Mouse (Mus musculus): ENCODE results near the gene Git2. TPM values are rescaled to one million over a fixed set of nuclear protein-coding genes. Genes with fewer than 3 reads are reported as not detected.

The Git2 gene
- polyA plus RNA-seq, 1 experiment from 2014 or later = 36.7 TPM

DNA sequence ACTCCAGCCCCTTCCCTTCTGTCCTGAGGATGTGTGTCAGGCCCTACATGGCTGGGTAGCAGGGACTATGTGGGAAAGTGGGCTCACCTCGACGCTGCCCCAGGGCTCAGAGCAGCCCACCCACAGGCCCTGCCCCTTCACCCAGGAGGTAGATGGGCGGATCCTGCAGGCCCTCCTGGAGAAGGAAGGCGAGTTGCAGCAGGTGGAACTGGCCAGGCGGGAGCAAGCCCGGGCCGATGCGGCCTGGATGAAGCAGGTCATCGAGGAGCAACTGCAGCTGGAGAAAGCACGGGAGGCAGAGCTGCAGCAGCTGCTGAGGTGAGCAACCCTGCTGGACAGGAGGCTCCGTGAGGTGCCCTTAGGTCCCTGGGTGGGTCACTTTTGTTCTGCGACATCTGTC is 58.0 kb downstream of the Git2 start:
- Histone ChIP-seq H3K4me2 (no peak overlapping the region), H3K4me1 (no peaks in the 10 kb centered on the region), H3K4me3 (replicated peaks) (no peak overlapping the region), H3K9me3 (no peaks in the 10 kb centered on the region), H3K9ac (no peak overlapping the region), H3K27ac (no peak overlapping the region), H3K36me3 (peaks cover 55% of the 10 kb centered on the region), H3K27me3 (replicated peaks) (no peaks in the 10 kb centered on the region)
- 78% methylated on average over 12 of the region's 12 CpGs for WGBS
- no peak for ATAC-seq (ENCODE audit: insufficient read depth, low FRiP score, low read depth)

DNA sequence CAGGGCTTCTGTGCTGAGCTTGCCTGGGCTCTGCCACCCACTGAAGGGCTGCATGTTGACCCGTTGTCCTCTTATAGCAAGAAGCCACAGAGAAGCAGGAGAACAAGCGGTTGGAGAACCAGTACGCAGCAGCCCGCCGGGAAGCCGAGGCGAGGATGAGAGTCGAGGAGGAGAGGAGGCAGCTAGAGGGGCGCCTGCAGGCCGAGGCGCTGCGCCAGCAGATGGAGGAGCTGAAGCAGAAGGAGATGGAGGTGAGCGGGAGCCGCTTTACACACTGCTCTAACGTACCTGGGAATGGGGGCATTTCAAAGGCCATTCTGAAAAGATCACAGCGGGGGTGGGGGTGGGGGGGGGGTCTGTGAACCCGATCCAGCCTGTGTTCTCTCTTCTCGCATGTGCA is 60.8 kb downstream of the Git2 start:
- no peak overlapping the region for H3K27ac ChIP-seq
- WGBS = 90% methylated on average over 18 of the region's 18 CpGs
- no peak overlapping the region for H3K4me2 ChIP-seq
- no peaks in the 10 kb centered on the region for H3K27me3 ChIP-seq (replicated peaks)
- no peaks in the 10 kb centered on the region for H3K9me3 ChIP-seq
- H3K36me3 ChIP-seq = peaks cover 40% of the 10 kb centered on the region
- no peak overlapping the region for H3K4me3 ChIP-seq (replicated peaks)
- no peak for ATAC-seq (ENCODE audit: insufficient read depth, low FRiP score, low read depth)
- H3K4me1 ChIP-seq = no peaks in the 10 kb centered on the region
- no peak overlapping the region for H3K9ac ChIP-seq

DNA sequence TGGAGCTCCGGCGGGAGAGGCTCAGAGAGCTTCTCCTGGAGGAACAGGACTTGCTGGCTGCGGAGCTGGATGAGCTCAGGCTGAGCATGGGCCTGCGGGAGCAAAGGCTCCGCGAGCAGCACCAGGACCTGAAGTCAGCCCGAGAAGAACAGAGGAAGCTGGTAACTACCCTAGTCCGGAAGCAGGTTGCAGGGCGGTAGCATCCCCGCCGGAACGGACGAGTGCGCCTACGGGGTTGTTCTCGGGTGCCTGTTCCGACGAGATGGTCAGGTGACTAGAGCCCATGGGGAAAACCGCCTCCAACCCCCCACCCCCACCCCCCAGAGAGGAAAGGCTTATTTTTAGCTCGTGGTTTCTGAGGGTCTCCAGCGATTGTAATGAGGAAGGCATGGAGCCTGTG is 66.0 kb downstream of the Git2 start:
- Histone ChIP-seq H3K27me3 (replicated peaks) (no peaks in the 10 kb centered on the region), H3K4me1 (peaks cover 7% of the 10 kb centered on the region), H3K27ac (no peak overlapping the region), H3K4me3 (replicated peaks) (no peak overlapping the region), H3K9me3 (no peaks in the 10 kb centered on the region), H3K4me2 (no peak overlapping the region), H3K9ac (no peak overlapping the region), H3K36me3 (peaks cover 16% of the 10 kb centered on the region)
- 91% methylated on average over 21 of the region's 21 CpGs for WGBS
- ATAC-seq (ENCODE audit: insufficient read depth, low FRiP score, low read depth) = no peak

DNA sequence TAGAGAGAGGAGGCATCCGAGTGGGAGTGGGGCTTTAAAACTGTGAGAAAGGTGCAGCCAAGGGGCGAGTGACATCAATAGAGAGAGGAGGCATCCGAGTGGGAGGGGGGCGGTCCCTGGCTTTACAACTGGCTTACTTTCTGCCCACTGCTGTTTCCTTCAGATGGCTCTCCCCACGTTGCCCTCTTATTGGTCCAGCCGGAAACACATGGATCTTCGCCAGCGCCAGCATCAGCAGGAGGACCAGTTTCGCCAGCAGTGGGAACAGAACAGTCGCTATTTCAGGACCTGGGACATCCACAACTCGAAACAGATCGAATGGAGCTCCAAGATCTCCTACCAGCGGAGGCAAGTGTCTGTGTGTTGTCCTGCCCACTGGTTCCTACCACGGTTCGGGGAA is 66.8 kb downstream of the Git2 start:
- WGBS = 54% methylated on average over 15 of the region's 15 CpGs
- Histone ChIP-seq H3K4me1 (peaks cover 7% of the 10 kb centered on the region), H3K4me2 (peak overlapping the region; percentile 86), H3K36me3 (peaks cover 11% of the 10 kb centered on the region), H3K27me3 (replicated peaks) (no peaks in the 10 kb centered on the region), H3K9ac (peak overlapping the region; percentile 88; the same call in 1 of the 2 replicates), H3K4me3 (replicated peaks) (peak overlapping the region; percentile 95), H3K27ac (no peak overlapping the region), H3K9me3 (no peaks in the 10 kb centered on the region)
- no peak for ATAC-seq (ENCODE audit: insufficient read depth, low FRiP score, low read depth)

DNA sequence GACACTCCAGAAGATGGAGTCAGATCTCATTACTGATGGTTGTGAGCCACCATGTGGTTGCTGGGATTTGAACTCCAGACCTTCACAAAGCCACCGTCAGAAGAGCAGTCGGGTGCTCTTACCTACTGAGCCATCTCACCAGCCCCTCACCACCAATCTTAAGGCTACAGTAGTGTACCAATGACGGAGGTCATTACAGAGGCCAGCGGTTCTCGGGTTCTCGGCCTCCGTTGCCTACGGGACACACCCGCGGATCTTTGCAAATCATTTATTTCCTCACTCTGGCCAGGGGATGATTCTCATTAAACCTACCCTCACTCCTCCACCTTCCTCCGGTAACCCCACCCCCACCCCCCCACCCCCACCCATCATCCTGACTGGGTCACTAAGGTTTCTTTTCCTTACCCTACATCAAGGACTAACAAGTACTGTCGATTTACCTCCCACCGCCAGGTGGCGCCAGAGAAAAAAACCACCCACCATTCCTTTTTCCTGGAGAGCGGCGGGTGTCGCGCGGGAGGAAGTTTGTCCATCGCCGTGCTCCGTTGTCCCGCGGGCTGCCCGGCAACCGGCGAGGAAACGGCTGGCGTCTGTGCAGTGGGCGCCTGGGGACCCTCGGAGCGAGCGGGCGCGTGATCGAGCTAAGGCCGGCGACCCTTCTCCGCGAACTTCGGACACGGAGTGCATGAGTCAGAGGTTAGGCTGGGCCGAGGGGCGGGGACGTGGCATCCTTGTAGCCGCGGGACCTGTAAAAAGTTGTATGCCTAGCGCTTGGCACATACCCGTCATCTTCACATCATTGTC is 67.8 kb downstream of the Git2 start, which contains the start of gene Tchp:
TSS of gene Tchp (plus strand) at position 496 of the 804 bp plus-strand sequence.
- H3K9me3 ChIP-seq = no peaks in the 10 kb centered on the region
- 3% methylated on average over 49 of the region's 49 CpGs for WGBS
- ATAC-seq (ENCODE audit: insufficient read depth, low FRiP score, low read depth) = peak; percentile 70; the same call in 1 of the 2 replicates
- H3K4me2 ChIP-seq = peak within 1 kb of the TSS; percentile 86
- no peak within 1 kb of the TSS for H3K27ac ChIP-seq
- peaks cover 7% of the 10 kb centered on the region for H3K4me1 ChIP-seq
- H3K4me3 ChIP-seq (replicated peaks) = peak within 1 kb of the TSS; percentile 95
- H3K36me3 ChIP-seq = peaks cover 5% of the 10 kb centered on the region; the same call in 1 of the 2 replicates
- no peaks in the 10 kb centered on the region for H3K27me3 ChIP-seq (replicated peaks)
- peak within 1 kb of the TSS; percentile 88 for H3K9ac ChIP-seq

DNA sequence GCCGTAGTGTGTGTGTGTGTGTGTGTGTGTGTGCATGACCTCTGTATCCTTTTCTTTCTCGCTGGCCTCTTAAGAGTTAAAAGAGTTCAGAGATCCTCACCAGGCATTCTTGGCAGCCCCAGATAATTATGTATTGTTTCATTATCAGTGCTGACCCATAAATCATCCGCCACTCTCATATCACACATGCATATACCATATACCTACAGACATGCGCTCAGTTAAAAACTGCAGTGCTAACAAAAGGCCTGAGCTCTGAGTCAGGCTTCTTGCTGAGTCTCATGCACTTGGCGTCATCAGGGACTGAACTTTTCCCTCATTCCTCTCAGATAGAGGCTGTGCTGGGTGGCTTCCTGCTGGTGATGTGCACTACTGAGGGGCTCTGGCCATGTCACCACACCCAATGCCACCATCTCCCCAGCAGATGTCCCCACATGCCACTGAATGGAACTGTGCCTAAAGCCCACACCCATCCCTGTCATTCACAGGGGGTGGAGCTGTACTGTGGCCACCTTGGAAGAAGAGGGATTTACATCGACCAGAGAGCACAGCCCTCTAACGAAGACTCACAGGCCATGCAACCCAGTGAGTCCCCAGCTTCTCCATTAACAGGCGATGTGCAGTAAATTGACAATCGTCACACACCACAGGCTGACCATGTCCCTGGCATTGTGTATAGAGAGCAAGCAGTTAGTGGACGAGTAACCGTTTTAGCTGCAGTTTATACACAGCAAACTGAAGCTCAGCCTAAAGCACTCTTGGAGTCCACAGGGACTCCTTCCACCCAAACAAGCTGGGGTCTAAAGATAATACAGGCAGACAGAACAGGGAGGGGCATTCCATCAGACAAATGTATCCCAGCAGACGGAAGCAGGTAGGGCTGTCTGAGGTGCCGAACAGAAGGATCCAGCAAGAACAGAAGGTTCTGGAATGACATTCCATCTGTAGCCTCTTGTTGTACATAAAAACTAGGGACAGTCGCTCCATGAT is 72.6 kb downstream of the Git2 start:
- peak; percentile 61 for ATAC-seq (ENCODE audit: insufficient read depth, low FRiP score, low read depth)
- Histone ChIP-seq H3K27ac (no peak overlapping the region), H3K27me3 (replicated peaks) (no peaks in the 10 kb centered on the region), H3K4me2 (no peak overlapping the region), H3K9me3 (no peaks in the 10 kb centered on the region), H3K9ac (no peak overlapping the region), H3K36me3 (no peaks in the 10 kb centered on the region), H3K4me3 (replicated peaks) (no peak overlapping the region), H3K4me1 (no peaks in the 10 kb centered on the region)
- WGBS = 53% methylated on average over 14 of the region's 14 CpGs

DNA sequence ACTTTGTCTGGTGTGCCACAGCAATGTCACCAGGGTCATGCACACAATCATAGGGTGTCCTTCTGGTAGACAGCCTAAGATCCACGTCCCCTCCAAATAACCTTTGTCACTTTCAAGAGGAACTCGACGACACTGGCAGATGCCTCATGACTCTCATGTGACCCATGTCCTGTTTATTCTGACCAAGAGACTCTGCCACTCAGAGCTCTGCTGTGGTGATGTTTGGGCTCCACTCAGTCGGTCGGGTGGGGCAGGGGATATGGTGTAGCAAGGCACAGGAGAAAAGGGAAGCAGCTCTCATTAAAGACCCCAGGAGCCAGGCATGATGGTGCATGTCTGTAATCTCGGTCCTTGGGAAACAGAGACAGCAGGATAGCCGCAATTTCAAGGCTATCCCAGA is 76.3 kb downstream of the Git2 start:
- ATAC-seq (ENCODE audit: insufficient read depth, low FRiP score, low read depth) = no peak
- WGBS = 54% methylated on average over 7 of the region's 7 CpGs
- H3K36me3 ChIP-seq = no peaks in the 10 kb centered on the region
- H3K4me3 ChIP-seq (replicated peaks) = no peak overlapping the region
- H3K27ac ChIP-seq = no peak overlapping the region
- H3K4me2 ChIP-seq = no peak overlapping the region
- H3K9me3 ChIP-seq = no peaks in the 10 kb centered on the region
- H3K9ac ChIP-seq = no peak overlapping the region
- H3K27me3 ChIP-seq (replicated peaks) = no peaks in the 10 kb centered on the region
- no peaks in the 10 kb centered on the region for H3K4me1 ChIP-seq

DNA sequence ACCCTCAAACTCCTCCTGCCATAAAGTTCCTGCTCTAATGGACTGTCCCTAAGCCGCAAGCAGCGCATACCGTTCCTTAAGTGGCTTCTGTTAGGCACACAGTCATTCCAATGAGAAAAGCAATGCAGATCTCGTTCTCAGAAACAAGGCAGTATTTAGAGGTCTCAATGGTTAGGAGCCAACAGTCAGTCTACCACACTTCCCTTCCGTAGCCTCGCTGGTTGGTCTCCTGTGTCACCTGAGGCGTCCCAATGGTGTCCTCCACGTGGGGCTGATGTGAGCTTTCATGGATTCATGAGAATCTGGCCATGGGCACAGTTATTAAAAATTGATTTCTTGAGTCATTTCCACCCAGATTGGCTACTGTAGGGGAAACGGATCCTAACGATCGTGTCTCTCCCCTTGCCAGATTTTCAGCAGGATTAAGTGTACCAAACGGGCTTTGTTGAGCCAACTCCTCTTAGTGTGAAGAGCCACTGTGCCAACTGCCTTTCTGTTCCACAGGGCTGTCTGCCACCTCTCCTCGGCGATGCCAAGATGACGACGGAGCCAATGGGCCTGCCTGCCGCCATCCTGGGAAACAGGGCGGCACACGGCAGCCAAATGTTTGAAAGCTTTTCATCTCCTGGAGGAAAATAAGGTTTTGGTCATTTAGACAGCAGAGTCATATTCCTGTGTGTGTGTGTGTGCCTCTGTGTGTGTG is 77.1 kb downstream of the Git2 start:
- no peak overlapping the region for H3K9ac ChIP-seq
- no peak for ATAC-seq (ENCODE audit: insufficient read depth, low FRiP score, low read depth)
- no peak overlapping the region for H3K4me3 ChIP-seq (replicated peaks)
- no peak overlapping the region for H3K4me2 ChIP-seq
- no peak overlapping the region for H3K27ac ChIP-seq
- H3K27me3 ChIP-seq (replicated peaks) = no peaks in the 10 kb centered on the region
- 82% methylated on average over 19 of the region's 19 CpGs for WGBS
- H3K9me3 ChIP-seq = no peaks in the 10 kb centered on the region
- H3K36me3 ChIP-seq = no peaks in the 10 kb centered on the region
- H3K4me1 ChIP-seq = no peaks in the 10 kb centered on the region

DNA sequence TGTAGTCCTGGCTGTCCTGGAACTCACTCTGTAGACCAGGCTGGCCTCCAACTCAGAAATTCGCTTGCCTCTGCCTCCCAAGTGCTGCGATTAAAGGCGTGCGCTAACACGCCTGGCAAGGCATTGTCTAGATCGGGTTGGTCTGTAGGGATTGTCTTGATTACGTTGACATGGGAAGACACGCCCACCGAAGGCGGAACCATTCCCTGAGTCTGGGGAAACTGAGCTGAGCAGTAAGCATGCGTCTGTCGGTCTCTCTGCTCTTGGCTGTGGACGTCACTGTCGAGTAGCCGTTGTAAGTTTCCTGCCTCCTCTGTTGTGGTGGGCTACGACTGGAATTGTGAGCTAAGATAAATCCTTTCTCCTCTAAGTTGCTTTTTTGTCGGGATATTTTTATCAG is 78.4 kb downstream of the Git2 start:
- WGBS = 80% methylated on average over 17 of the region's 17 CpGs
- Histone ChIP-seq H3K36me3 (no peaks in the 10 kb centered on the region), H3K4me3 (replicated peaks) (no peak overlapping the region), H3K4me2 (no peak overlapping the region), H3K9me3 (no peaks in the 10 kb centered on the region), H3K4me1 (no peaks in the 10 kb centered on the region), H3K27ac (no peak overlapping the region), H3K9ac (no peak overlapping the region), H3K27me3 (replicated peaks) (no peaks in the 10 kb centered on the region)
- ATAC-seq (ENCODE audit: insufficient read depth, low FRiP score, low read depth) = no peak

DNA sequence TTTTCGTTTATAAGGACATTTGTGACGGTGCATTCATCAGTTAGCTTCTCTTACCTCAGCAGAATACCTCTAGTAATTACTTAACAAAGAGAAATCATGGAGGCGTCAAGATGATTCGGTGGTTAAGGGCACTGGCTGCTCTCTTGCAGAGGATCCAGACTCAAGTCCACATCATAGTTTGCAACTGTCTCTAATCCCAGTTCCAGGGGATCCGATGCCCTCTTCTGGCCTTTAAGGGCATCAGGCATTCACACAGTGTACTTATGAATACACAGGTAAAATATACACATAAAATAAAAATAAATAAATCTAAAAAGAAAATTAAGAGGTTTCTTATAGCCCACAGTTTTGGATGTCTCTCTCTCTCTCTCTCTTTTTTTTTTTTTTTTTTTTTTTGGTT is 79.5 kb downstream of the Git2 start:
- Histone ChIP-seq H3K4me1 (peaks cover 4% of the 10 kb centered on the region; the same call in 1 of the 2 replicates), H3K4me2 (no peak overlapping the region), H3K36me3 (no peaks in the 10 kb centered on the region), H3K27me3 (replicated peaks) (no peaks in the 10 kb centered on the region), H3K9ac (no peak overlapping the region), H3K27ac (no peak overlapping the region), H3K4me3 (replicated peaks) (no peak overlapping the region), H3K9me3 (no peaks in the 10 kb centered on the region)
- ATAC-seq (ENCODE audit: insufficient read depth, low FRiP score, low read depth) = no peak
- WGBS = 58% methylated on average over 5 of the region's 5 CpGs

DNA sequence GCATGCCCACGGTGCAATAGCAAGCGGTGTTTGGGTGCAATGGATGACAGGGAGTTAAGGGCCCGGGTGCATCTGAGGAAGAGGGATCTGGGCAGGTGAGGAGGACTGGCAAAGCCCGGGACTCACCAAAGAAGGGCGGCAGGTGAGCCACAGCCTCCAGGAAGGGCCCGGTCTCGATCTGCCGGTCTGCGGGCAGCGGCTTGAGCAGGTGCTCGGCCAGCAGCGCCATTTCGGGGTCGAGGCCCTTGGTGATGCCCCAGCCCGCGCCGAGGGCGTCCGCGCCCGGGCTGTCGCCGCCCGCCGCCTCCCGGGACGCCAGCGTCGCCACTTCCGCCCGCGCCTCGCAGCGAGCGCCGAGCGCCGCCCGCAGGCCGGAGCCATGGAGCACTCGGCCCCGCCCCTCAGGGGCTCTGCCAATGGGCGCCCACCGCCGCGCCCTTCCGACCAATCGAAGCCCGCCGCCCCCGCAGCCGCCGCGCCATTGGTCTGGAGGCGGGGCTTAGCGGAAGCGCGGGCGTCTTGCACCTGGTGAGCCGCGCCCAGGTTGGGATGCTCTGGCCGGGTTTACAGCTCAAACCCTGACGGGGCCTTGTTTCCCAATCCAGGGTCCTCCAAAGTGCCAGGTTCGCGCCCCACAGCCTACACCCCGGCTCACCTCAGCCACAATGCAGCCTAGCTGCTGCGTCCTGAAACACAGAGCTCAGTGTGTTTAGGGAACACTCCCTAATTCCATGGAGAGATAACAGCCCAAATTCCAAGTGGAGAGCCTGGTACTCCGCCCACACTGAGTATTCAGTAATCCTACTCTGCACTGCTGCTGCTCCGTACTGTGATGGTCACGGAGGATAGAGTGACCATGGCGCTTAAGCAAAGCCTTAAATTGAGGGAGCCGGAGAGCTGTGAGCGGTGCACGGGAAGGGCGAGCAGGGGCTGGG is 84.4 kb downstream of the Git2 start, which contains the start of gene Gltp:
TSS of gene Gltp (minus strand) at position 352 of the 935 bp plus-strand sequence.
- Histone ChIP-seq H3K4me3 (replicated peaks) (peak within 1 kb of the TSS; percentile 69), H3K27ac (peak within 1 kb of the TSS; percentile 55), H3K4me2 (peak within 1 kb of the TSS; percentile 85), H3K9ac (peak within 1 kb of the TSS; percentile 43), H3K4me1 (peaks cover 16% of the 10 kb centered on the region; the same call in 1 of the 2 replicates), H3K36me3 (no peaks in the 10 kb centered on the region), H3K27me3 (replicated peaks) (no peaks in the 10 kb centered on the region), H3K9me3 (no peaks in the 10 kb centered on the region)
- ATAC-seq (ENCODE audit: insufficient read depth, low FRiP score, low read depth) = peak; percentile 95
- WGBS = 4% methylated on average over 75 of the region's 75 CpGs

All from stomach, embryonic 15.5 days (tissue).